Mouse (Mus musculus) liver, adult 2 months (tissue): ENCODE measurements around the gene Inf2. TPM values are rescaled to one million over a fixed set of nuclear protein-coding genes. Genes with fewer than 3 reads are reported as not detected.
A peak's percentile ranks its signal among the peaks of the same experiment; 100 is the strongest.

Experiments used
- DNase-seq: peaks from one replicate; pipeline ENCODE4 v3.0.0-alpha.2; 2011; ENCODE audit warnings: low read depth, low spot score; ENCODE audit errors: extremely low read depth
- H3K27ac ChIP-seq: fragments of 200-500 bp; replicated peaks from 2 replicates; pipeline ENCODE4 v1.5.1; 2012; ENCODE audit warnings: low read depth, mild to moderate bottlenecking, control low read depth, inconsistent platforms, low read length; ENCODE audit not compliant: insufficient read depth
- H3K27me3 ChIP-seq: fragments of 200-500 bp; 2 replicates; pipeline ENCODE4 v1.6.1; 2012; ENCODE audit warnings: mild to moderate bottlenecking, moderate library complexity, low read length, inconsistent platforms; ENCODE audit not compliant: control insufficient read depth, insufficient read depth
- H3K36me3 ChIP-seq: fragments of 200-500 bp; 2 replicates; pipeline ENCODE4 v1.6.1; 2012; ENCODE audit warnings: low read length, inconsistent platforms; ENCODE audit not compliant: control insufficient read depth, insufficient read depth
- H3K4me1 ChIP-seq: fragments of 200-500 bp; 2 replicates; pipeline ENCODE4 v1.6.1; 2011; ENCODE audit warnings: low read length; ENCODE audit not compliant: control insufficient read depth, insufficient read depth
- H3K4me3 ChIP-seq: fragments of 200-500 bp; 2 replicates; pipeline ENCODE4 v1.5.1; 2011; ENCODE audit warnings: low read depth, mild to moderate bottlenecking, control low read depth, low read length, moderate library complexity; ENCODE audit not compliant: insufficient read depth
- H3K79me2 ChIP-seq: fragments of 200-500 bp; 2 replicates; pipeline ENCODE4 v1.6.1; 2012; ENCODE audit warnings: inconsistent platforms, mild to moderate bottlenecking, low read length, moderate library complexity; ENCODE audit not compliant: control insufficient read depth, insufficient read depth
- H3K9ac ChIP-seq: fragments of 200-500 bp; 2 replicates; pipeline ENCODE4 v1.6.1; 2012; ENCODE audit warnings: low read depth, mild to moderate bottlenecking, control low read depth, inconsistent platforms, low read length
- CTCF ChIP-seq: fragments of 200-500 bp; IDR thresholded peaks from 2 replicates; pipeline ENCODE4 v1.5.1; 2011; ENCODE audit warnings: low read depth, low read length, control low read depth
- POLR2A ChIP-seq: fragments of 200-500 bp; IDR thresholded peaks from 2 replicates; pipeline ENCODE4 v1.6.1; 2011; ENCODE audit warnings: low read length, control low read depth; ENCODE audit not compliant: insufficient read depth; ENCODE audit errors: extremely low read depth
- WGBS: fragments of 180-500 bp; shearing (Covaris S2); methylation state at CpG from one replicate; pipeline ENCODE4 v1.1.7; 2018; 5-methylcytosine and 5-hydroxymethylcytosine counted together
- polyA plus RNA-seq: library from polyadenylated mRNA; depleted of rRNA; stranded (reverse); fragments of >200 nt; gene quantifications from 2 replicates; pipeline ENCODE4 v1.2.3, GENCODE M21; 2012
- total RNA-seq: library from RNA; depleted of rRNA; stranded (reverse); fragments of >200 nt; gene quantifications from 2 replicates; pipeline ENCODE4 v1.2.3, GENCODE M21; 2014

The Inf2 gene
- total and polyA plus RNA-seq, 2 experiments, result 15.5 to 24.6 TPM

DNA sequence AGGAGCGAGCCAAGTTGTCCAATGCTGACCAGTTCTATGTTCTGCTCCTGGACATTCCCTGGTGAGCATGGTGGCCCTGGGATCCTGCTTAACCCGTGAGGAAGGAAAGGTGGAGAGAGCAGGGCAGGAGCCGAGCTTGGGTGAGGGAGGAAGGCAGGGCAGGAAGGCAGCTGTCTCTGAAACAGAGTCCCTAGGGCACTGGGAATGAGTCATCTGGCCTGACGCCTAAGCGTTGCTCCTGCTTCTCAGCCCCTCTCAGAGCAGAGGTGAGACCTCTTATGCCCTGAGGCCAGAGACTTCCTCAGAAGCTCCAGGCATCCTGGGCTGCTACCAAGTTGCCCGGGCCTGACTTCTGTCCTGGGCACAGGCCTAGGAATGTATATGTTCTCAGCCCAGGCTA lies 18.4 kb downstream of the Inf2 start:
- Histone ChIP-seq H3K9ac (no peak overlapping the region), H3K4me3 (no peak overlapping the region), H3K4me1 (no peaks in the 10 kb centered on the region), H3K27ac (no peak overlapping the region), H3K27me3 (no peaks in the 10 kb centered on the region), H3K79me2 (no peaks in the 10 kb centered on the region), H3K36me3 (peaks cover 6% of the 10 kb centered on the region; the same call in 1 of the 2 replicates)
- 93% methylated on average over 6 of the region's 6 CpGs for WGBS
- no peak for TF ChIP-seq POLR2A
- no peak for DNase-seq

DNA sequence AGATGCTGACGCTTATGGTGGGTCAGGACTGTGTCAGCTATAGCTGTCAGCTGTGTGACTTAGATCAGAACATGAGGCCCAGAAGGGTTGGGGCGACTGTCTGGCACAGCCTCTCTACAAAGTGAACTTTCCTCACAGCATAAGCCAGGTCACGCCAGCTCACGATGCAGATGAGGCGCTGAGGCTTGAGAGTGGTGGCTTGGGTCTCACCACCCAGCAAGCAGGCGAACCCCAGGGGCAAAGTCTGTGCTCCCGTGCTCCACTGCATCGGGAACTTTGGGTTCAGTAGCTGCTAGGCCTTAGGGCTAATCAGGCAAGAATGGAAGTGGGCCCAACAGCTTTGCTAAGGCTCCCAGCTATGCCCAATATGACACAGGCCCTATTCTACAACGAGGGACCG lies 20.4 kb downstream of the Inf2 start:
- TF ChIP-seq POLR2A (no peak), CTCF (no peak)
- Histone ChIP-seq H3K9ac (no peak overlapping the region), H3K79me2 (no peaks in the 10 kb centered on the region), H3K4me3 (no peak overlapping the region), H3K27ac (no peak overlapping the region), H3K4me1 (no peaks in the 10 kb centered on the region), H3K36me3 (peaks cover 6% of the 10 kb centered on the region; the same call in 1 of the 2 replicates), H3K27me3 (no peaks in the 10 kb centered on the region)
- no peak for DNase-seq
- 93% methylated on average over 10 of the region's 10 CpGs for WGBS

GRCm38 (mm10) chr12:112616668-112617067 lies 28.1 kb downstream of the Inf2 start:
- H3K36me3 ChIP-seq, result no peaks in the 10 kb centered on the region
- H3K9ac ChIP-seq, result no peak overlapping the region
- H3K27ac ChIP-seq, result no peak overlapping the region

DNA sequence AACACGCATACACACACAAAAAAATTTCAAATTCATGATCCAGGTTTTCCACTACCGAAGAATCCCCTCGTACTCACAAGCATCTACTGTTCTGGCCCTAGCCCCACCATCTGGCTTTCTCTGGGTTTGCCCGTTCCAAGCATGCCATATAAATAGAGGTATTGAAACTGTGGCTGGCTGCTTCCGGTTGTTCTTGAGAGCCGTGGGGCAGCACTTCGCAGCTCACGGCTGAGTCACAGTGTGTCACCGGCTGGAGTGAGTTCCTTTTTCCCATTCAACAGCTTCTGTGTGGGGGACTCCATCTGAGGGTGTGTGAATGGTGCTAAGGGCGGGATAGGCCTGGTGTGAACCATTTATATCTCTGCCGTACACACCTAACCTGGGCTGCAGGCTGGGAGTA lies 28.6 kb downstream of the Inf2 start:
- 83% methylated on average over 11 of the region's 11 CpGs for WGBS
- H3K4me1 ChIP-seq, result peaks cover 6% of the 10 kb centered on the region
- H3K27ac ChIP-seq, result no peak overlapping the region

More at GRCm38 (mm10) chr12:112616668-112617067, 28.1 kb downstream of the Inf2 start:
- DNase-seq, result no peak
- no peaks in the 10 kb centered on the region for H3K79me2 ChIP-seq
- no peak for TF ChIP-seq CTCF
- no peak for TF ChIP-seq POLR2A
- no peaks in the 10 kb centered on the region for H3K27me3 ChIP-seq
- peaks cover 6% of the 10 kb centered on the region for H3K4me1 ChIP-seq
- no peak overlapping the region for H3K4me3 ChIP-seq
- WGBS, result 58% methylated on average over 9 of the region's 9 CpGs

GRCm38 (mm10) chr12:112617898-112618380 lies 29.4 kb downstream of the Inf2 start:
- Histone ChIP-seq H3K4me3 (no peak overlapping the region), H3K27ac (no peak overlapping the region), H3K27me3 (no peaks in the 10 kb centered on the region), H3K4me1 (peaks cover 6% of the 10 kb centered on the region), H3K79me2 (no peaks in the 10 kb centered on the region), H3K36me3 (no peaks in the 10 kb centered on the region), H3K9ac (no peak overlapping the region)
- TF ChIP-seq POLR2A, result no peak
- peak; percentile 92 for TF ChIP-seq CTCF
- 21% methylated on average over 8 of the region's 8 CpGs for WGBS
- peak; percentile 59 for DNase-seq

More for the DNA sequence above, 28.6 kb downstream of the Inf2 start:
- H3K79me2 ChIP-seq, result no peaks in the 10 kb centered on the region
- no peak for TF ChIP-seq CTCF
- no peak for TF ChIP-seq POLR2A
- H3K36me3 ChIP-seq, result no peaks in the 10 kb centered on the region
- H3K9ac ChIP-seq, result no peak overlapping the region
- no peaks in the 10 kb centered on the region for H3K27me3 ChIP-seq
- DNase-seq, result no peak
- H3K4me3 ChIP-seq, result no peak overlapping the region

DNA sequence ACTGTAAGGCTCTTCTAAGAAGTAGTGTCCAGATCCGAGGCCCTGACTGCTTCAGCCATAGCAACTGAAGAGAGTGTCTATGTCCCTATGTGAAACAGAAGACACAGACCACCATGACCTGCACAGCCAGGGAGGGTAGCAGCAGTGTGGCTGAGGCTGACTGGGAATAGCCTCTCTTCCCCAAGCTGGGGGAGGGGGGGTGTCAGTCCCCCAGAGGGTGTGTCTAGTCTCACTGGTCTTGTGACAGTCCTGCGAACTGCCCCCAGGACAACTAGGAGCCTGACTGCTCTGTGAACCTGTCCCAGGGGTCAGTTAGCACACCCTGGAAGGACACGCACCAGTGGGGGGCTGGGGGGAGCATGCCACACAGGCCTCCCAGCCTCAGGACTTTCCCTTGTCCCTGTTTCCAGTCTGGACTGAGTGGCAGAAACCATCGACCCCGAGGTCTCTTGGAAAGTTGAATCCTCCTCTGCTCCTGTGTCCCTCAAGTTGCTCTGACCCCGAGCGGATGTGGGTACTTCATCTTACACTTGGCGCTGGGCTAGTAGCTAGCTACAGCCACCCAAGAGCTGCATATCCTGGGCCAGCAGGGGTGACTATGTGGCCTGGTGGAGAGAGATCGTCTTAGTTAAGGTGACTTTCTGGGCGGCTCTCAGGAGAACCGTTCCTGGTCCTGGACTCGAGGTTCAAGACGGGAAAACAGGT lies 30.5 kb downstream of the Inf2 start:
- whole genome bisulfite sequencing, result 21% methylated on average over 13 of the region's 13 CpGs
- peak overlapping the region; percentile 56 for H3K27ac ChIP-seq
- H3K4me3 ChIP-seq, result peak overlapping the region; percentile 64
- peaks cover 6% of the 10 kb centered on the region for H3K4me1 ChIP-seq
- H3K9ac ChIP-seq, result peak overlapping the region; percentile 92
- H3K27me3 ChIP-seq, result no peaks in the 10 kb centered on the region
- H3K79me2 ChIP-seq, result no peaks in the 10 kb centered on the region
- DNase-seq, result no peak
- H3K36me3 ChIP-seq, result no peaks in the 10 kb centered on the region
- TF ChIP-seq CTCF (0 out of 2 replicates have a peak, but pooled peaks have one; percentile 4), POLR2A (no peak)
